Mouse (Mus musculus): Measurements from ENCODE around the gene Mplkip. TPM values are rescaled to one million over a fixed set of nuclear protein-coding genes. Genes with fewer than 3 reads are reported as not detected.

Gene Mplkip
- polyA plus RNA-seq, 1 experiment from 2014 or later: 52.2 TPM

DNA sequence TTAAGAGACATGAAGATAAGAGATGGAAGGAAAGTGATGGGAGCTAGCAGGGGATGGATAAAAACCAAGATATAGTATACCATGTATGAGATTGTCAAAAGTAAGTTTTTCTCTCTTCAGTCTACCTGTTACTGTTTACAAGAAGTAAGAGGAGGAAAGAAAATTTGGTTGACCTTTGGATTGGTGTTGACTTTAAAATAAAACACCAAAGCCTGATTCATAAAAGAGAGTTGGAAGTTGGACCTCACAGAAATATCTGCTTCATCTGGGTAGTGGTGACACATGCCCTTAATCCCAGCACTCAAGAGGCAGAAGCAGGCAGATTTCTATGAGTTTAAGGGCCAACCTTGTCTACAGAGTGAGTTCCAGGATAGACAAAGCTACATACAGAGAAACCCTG lies 7.3 kb downstream of the Mplkip start:
- no peak overlapping the region for H3K9ac ChIP-seq
- no peaks in the 10 kb centered on the region for H3K36me3 ChIP-seq
- H3K9me3 ChIP-seq: no peaks in the 10 kb centered on the region
- no peak overlapping the region for H3K4me2 ChIP-seq
- no peaks in the 10 kb centered on the region for H3K27me3 ChIP-seq (replicated peaks)
- ATAC-seq (ENCODE audit: insufficient read depth, low FRiP score, low read depth): no peak
- H3K4me1 ChIP-seq: peaks cover 3% of the 10 kb centered on the region; the same call in 1 of the 2 replicates
- H3K4me3 ChIP-seq (replicated peaks): no peak overlapping the region
- H3K27ac ChIP-seq: no peak overlapping the region

DNA sequence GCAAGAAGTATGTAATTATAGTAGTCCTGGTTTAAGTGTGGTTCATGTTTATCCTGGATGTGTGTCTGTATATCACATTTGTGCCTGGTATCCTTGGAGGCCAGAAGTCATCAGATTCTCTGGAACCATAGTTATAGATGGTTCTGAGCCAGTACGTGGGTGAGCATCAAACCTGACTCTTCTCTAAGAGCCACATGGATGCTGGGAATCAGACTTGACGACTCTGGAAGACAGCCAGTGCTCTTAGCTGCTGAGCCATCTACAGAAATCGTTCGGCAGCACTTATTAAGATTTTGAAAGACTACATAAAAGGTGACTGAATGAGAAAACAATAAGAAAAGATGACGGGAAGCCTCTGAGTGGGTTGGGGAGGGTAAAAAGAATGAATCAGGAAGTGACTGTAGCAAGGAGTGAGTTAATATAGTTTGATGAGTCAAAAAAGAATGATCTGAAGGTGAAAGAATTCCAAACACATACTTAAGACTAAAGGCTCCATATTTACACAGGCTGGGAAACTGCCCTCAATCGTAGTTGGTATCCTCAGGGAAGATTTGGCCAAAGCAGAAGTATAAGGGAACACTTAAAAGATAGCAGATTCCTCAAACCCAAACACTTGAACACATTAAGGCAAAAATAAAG lies 10.3 kb downstream of the Mplkip start:
- Histone ChIP-seq H3K36me3 (no peaks in the 10 kb centered on the region), H3K9ac (no peak overlapping the region), H3K27me3 (replicated peaks) (no peaks in the 10 kb centered on the region), H3K4me2 (no peak overlapping the region), H3K4me3 (replicated peaks) (no peak overlapping the region), H3K27ac (no peak overlapping the region), H3K9me3 (no peaks in the 10 kb centered on the region), H3K4me1 (no peaks in the 10 kb centered on the region)
- WGBS: 77% methylated on average over 6 of the region's 6 CpGs
- no peak for ATAC-seq (ENCODE audit: insufficient read depth, low FRiP score, low read depth)

DNA sequence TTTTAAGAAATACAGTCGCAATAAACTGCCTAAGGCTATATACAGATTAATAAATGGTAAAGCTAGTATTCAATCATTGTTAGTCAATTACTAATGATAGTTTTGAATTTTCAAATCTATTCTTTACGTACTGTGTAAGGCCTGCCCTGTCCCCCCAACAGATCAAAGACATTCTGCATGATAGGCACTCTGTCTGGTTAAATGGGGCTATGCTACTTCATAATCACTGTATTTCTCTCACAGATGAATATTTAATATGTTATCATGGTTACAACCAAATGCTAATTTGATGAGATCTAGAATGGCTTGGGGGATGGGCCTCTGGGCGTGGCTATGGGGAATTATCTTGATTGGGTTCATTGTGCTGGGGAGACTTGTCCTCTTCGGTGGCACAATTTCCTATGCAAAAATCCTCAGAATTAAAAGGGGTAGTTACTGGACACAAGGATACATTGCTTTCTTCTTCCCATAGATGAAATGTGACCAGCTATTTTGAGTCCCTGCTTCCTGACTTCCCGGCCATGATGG lies 13.9 kb downstream of the Mplkip start:
- no peaks in the 10 kb centered on the region for H3K36me3 ChIP-seq
- 81% methylated on average over 5 of the region's 5 CpGs for WGBS
- ATAC-seq (ENCODE audit: insufficient read depth, low FRiP score, low read depth): no peak
- no peak overlapping the region for H3K4me2 ChIP-seq
- H3K4me1 ChIP-seq: no peaks in the 10 kb centered on the region
- no peak overlapping the region for H3K27ac ChIP-seq
- H3K9ac ChIP-seq: no peak overlapping the region
- H3K4me3 ChIP-seq (replicated peaks): no peak overlapping the region
- H3K27me3 ChIP-seq (replicated peaks): no peaks in the 10 kb centered on the region
- no peaks in the 10 kb centered on the region for H3K9me3 ChIP-seq

DNA sequence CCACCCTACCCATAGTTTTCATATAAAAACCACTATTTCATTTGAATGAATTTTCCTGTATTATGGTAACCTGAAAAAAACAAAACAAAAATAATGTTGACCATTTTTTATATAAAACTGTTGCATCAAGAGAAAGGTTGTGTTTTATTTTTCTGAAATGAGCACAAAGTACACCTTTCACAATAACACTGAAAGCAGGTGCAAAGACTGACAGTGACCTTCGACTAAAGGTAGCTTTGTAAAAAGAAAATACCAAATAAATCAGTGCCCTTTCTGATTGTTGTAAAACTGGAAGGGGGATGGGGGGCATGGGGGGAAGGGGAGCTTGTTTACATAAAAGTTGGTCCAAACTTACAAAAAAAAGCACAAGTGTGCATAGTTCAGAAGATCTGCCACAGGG lies 22.4 kb downstream of the Mplkip start:
- Histone ChIP-seq H3K27ac (no peak overlapping the region), H3K4me1 (no peaks in the 10 kb centered on the region), H3K27me3 (replicated peaks) (no peaks in the 10 kb centered on the region), H3K9ac (no peak overlapping the region), H3K4me3 (replicated peaks) (no peak overlapping the region), H3K4me2 (no peak overlapping the region), H3K36me3 (peaks cover 16% of the 10 kb centered on the region), H3K9me3 (no peaks in the 10 kb centered on the region)
- ATAC-seq (ENCODE audit: insufficient read depth, low FRiP score, low read depth): no peak
- WGBS: 73% methylated on average over 1 of the region's 1 CpGs

DNA sequence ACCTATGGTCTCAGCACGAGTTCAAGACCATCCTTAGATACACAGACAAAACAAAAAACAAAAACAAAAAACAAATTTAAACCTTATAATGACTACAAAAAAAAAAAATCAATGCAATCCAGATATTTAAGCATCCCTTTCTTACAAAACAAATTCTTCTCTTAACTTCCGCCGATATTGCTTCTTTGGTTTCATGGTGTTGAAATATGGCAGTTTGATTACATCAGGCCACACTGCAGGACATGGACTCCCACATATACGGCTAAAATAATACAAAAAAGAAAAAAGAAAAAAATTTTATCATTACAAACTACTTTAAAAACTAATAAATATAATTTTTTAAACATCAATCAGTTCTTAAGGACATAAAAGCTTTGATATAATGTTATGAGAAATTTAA lies 32.9 kb downstream of the Mplkip start:
- Histone ChIP-seq H3K27ac (no peak overlapping the region), H3K4me1 (no peaks in the 10 kb centered on the region), H3K27me3 (replicated peaks) (no peaks in the 10 kb centered on the region), H3K9ac (no peak overlapping the region), H3K36me3 (peaks cover 8% of the 10 kb centered on the region; the same call in 1 of the 2 replicates), H3K4me3 (replicated peaks) (no peak overlapping the region), H3K9me3 (no peaks in the 10 kb centered on the region), H3K4me2 (no peak overlapping the region)
- no peak for ATAC-seq (ENCODE audit: insufficient read depth, low FRiP score, low read depth)
- 85% methylated on average over 4 of the region's 4 CpGs for WGBS

DNA sequence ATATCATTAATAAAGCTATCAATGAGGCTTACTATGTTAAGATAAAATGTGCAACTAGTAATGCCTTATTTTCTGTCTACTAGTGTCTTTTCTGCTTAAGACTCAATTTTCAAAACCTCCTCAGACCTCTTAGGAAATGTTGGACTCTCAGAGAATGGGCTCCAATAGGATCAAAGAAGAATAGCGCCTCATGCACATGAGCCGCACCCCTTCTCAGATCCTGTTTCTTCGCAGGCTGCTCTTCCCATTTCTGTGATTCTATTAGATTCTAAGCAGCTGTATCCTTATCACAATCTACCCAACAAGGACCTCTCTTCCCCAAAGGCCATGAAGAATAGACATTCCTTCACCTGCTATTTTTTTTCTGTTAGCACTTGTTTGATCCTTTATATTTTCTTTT lies 33.8 kb downstream of the Mplkip start:
- WGBS: 87% methylated on average over 3 of the region's 3 CpGs
- H3K36me3 ChIP-seq: peaks cover 8% of the 10 kb centered on the region; the same call in 1 of the 2 replicates
- no peaks in the 10 kb centered on the region for H3K9me3 ChIP-seq
- H3K27ac ChIP-seq: no peak overlapping the region
- no peak overlapping the region for H3K4me2 ChIP-seq
- H3K9ac ChIP-seq: no peak overlapping the region
- no peaks in the 10 kb centered on the region for H3K4me1 ChIP-seq
- H3K4me3 ChIP-seq (replicated peaks): no peak overlapping the region
- no peaks in the 10 kb centered on the region for H3K27me3 ChIP-seq (replicated peaks)
- ATAC-seq (ENCODE audit: insufficient read depth, low FRiP score, low read depth): no peak

MicroRNA genes within 50 kb of the gene (microRNA counts, 519-probe panel; counts per million panel counts)
- microRNA mmu-miR-466i: not detected

Small RNA genes within 50 kb of the gene (microRNA-seq; reads per million reads assigned to microRNA genes)
- not detected for gene Mir466i

Other genes with a start within 250 kb of the Mplkip start
- 5.5 and 7.1 TPM in 2 replicates for gene Sugct, start 361 bp downstream of the Mplkip start, polyA plus RNA-seq (2015; fragmentation: Nextera tagmentation; extraction: Ambion mirVana)
- 18.2 and 20.2 TPM in 2 replicates for gene Cdk13, start 109.9 kb downstream of the Mplkip start, polyA plus RNA-seq (2015; fragmentation: Nextera tagmentation; extraction: Ambion mirVana)
- gene Rala, start 249.0 kb downstream of the Mplkip start, polyA plus RNA-seq (2015; fragmentation: Nextera tagmentation; extraction: Ambion mirVana): 99.9 and 113 TPM in 2 replicates